Mouse (Mus musculus): ENCODE measurements around the gene Fto.

DNA sequence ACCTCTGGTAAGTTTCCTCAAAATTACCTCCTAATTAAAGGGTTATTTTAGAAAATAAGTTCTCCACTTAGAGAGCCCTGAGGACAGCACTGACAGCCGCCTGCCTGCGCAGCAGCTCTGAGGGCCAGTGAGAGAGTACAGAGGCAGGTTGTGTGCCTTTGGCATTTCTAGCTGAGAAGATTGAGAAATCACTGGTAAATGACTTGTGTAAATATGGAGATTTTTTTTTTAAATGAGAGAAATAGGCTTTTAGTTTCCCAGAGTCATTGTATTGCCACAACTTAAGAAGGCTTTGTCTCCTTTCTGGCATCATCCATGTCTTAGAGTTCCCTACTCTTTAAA, 181.9 kb downstream of the Fto start:
- no peak for TF ChIP-seq POLR2A (IDR thresholded peaks at IDR 0.05; ENCODE audit: low read depth, low read length)
- TF ChIP-seq CTCF (conservative IDR thresholded peaks at IDR 0.05; ENCODE audit: insufficient read depth, insufficient read length, low read depth, low read length), result no peak
